Mouse (Mus musculus): ENCODE data around the gene Akt3.

The Akt3 gene

GRCm38 (mm10) chr1:177258034-177258342, at the start of gene Akt3:
Gene Akt3, minus strand, starts transcription at chr1:177258203.
- DNase-seq = peak; percentile 11

- no peak for DNase-seq
These were observed 49.5 kb upstream of the Akt3 start for GRCm38 (mm10) chr1:177307549-177307948.

- no peak for DNase-seq
These were observed 40.2 kb upstream of the Akt3 start for GRCm38 (mm10) chr1:177298231-177298630.

DNA sequence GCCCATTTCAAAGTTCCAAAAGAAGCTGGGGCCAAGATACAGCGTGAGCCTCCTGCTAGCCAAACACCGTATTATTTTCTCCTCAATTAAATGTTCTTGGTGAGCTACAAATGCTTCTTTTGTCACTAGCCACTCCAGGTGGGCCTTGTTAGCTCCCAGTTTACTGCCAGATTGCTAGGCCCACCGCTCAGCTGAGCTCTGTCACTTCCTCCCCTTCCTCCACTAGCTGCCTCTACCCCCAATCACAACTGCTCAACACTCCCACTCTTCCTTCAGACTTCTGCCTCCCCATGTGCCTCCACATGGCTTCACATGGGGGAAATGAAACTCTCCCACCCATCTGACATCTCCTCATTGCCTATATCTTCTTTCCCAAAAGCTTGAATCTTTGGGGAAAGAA, 28.8 kb upstream of the Akt3 start:
- no peak for DNase-seq

GRCm38 (mm10) chr1:177281925-177282324, 23.9 kb upstream of the Akt3 start:
- DNase-seq = no peak

DNA sequence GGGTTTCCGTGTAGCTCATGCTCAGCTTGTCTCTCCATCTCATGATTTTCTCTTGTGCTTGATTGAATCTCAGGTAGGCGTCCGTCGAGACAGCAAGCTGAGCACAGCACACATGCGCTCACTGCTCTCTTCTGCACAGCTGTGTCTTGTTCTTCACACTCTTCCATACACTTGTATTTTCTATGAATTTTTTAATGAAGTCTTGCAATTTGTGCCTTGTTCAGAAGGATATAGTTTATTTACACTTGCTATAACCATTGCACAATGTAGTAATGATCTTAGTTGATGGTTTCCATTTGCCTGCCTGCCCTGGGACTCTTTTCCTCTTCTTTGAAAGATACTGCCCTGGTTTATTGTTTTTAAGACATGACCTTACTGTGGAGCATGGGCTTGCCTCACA, 19.4 kb upstream of the Akt3 start:
- DNase-seq = no peak

GRCm38 (mm10) chr1:177267645-177268044, 9.6 kb upstream of the Akt3 start:
- no peak for DNase-seq

GRCm38 (mm10) chr1:177262926-177263325, 4.9 kb upstream of the Akt3 start:
- DNase-seq = no peak

DNA sequence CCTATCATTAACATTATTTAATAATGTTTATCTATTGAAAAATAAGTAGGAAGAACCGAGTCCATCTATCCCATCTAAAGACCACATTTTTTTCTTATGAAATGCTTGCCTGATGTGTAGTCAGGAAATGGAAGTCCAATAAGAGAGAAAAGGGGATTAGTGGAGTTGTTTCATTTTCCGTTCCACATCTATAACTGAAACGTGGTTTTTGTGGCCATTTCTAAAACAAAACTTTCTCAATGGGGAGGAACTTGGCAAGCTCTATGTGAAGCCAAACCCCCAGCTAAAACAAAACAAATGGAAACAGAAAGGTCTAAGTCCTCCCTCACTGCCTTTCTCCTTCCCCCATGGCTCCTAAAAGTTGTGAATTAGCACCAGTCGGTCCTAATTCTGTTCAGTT, 2.8 kb upstream of the Akt3 start:
- no peak for DNase-seq

- DNase-seq = no peak
These were observed 1.1 kb upstream of the Akt3 start for GRCm38 (mm10) chr1:177259038-177259600.

- peak; percentile 77 for DNase-seq
These were observed 487 bp upstream of the Akt3 start for GRCm38 (mm10) chr1:177258343-177259037.

DNA sequence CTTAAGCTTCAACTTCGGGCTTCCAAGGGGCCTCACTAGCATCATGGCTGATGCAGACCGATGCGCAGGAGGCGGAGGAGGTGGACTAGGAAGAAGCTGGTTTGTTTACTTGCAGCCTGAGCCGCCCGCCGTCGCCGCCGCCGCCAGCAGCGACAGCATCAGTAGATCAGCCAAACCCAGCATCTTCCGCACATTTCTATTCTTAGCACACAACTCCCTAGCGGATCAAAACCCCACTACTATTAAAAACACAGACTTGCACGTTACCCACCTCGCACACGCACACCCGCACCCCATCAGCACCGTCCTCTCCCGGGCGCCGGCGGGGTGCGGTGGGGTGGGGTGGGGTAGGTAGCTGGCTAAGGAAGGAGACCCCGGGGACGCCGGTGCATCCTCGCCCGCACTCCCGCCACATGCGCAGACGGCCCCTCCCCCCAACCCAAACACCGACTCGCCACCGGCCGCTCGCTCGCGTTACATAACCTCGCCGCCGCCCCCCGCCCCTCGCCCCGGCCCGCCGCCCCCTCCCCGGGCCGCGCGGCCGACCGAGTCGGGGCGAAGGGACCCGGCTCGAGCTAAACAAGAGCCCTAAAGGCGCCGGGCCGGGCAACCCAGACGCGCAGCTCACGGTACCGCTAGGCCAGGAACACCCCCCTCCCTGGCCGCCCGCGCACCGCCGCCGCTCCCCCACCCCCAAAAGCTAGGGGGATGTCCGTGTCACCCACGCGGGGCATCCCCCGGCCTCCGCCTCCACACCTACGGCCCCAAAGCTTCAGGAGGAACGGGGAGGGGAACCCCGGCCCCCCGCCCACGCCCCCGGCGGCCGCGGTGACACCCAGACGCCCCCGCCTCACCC, 597 bp downstream of the Akt3 start:
- DNase-seq = peak; percentile 63

GRCm38 (mm10) chr1:177248638-177249037, 9.4 kb downstream of the Akt3 start:
- DNase-seq = no peak

DNA sequence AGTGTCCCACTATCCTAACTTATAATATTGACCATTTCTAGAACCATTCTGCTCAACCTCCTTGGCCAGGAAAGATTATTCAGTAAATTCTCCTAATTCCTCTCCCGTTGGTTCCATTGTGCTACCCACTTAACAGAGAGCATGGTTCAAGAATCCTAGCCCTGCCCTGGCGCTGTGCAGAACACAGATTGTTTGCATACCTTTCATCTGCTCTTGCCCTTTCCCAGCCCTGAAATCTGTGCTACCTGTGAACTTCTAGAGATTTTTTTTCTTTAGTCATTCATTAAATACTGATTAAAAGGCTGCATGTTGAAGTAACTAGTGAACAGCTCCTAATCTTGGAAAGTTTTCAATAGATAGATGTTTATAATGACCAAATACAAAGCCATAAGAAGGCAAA, 19.6 kb downstream of the Akt3 start:
- no peak for DNase-seq

- no peak for DNase-seq
These were observed 21.3 kb downstream of the Akt3 start for GRCm38 (mm10) chr1:177236695-177237094.

DNA sequence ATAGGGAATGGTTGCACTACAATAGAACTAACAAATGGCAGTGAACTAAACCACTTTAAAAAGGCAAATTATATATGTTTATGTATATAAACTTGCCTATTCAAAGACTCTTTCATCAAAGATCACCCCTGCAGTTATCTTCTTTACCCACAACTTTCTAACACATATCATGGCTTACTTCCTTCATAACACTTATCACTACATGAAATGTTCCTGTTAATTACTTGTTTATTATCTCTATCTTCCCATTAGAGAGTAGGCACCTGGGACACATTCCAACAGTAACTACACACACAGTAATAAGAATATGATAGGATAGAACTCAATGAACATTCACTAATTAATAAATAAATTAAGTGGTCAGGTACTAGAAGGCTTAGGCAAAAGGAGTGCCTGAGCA, 21.8 kb downstream of the Akt3 start:
- no peak for DNase-seq

GRCm38 (mm10) chr1:177234462-177234861, 23.5 kb downstream of the Akt3 start:
- DNase-seq = no peak

DNA sequence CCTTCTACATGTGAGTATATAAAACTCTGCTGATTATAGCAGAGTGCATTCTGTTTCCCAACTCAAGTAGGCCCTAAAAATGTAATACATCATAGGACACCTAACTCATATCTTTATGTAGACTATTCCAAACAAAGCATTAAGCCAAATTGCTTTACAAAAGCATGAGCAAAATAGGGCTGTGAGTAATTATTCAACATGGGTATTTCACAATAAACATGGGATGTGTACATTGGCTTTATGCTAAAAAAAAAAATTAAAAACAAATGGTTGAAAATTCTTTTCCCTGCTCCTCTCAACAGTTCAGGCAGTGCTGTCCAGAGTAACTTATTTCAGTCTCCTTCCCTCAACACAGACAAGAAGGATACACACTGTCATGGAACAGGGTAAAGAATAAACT, 26.9 kb downstream of the Akt3 start:
- no peak for DNase-seq

GRCm38 (mm10) chr1:177198978-177199377, 59.0 kb downstream of the Akt3 start:
- DNase-seq = no peak

GRCm38 (mm10) chr1:177195224-177195623, 62.8 kb downstream of the Akt3 start:
- DNase-seq = no peak

- DNase-seq = no peak
These were observed 63.7 kb downstream of the Akt3 start for GRCm38 (mm10) chr1:177194324-177194723.

DNA sequence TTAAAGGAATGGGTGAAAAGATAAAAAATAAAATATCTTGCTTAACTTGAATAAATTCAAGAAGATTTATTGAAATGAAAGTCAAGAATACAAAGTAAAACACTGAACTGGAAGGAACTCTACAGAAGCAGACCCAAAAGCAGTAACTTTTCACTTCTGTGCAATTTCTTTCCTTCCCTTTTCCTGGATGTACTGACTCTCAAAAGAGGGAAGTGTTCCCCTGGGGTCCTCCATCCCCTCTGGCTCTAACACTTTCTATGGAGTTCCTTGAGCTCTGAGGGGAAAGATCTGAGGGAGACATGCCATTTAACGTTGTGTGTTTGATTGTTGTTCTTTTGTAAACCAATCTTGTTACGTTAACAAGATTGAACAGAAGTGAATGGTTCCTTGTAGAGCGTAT, 66.4 kb downstream of the Akt3 start:
- DNase-seq = no peak

- DNase-seq = no peak
These were observed 67.6 kb downstream of the Akt3 start for GRCm38 (mm10) chr1:177190358-177190757.

DNA sequence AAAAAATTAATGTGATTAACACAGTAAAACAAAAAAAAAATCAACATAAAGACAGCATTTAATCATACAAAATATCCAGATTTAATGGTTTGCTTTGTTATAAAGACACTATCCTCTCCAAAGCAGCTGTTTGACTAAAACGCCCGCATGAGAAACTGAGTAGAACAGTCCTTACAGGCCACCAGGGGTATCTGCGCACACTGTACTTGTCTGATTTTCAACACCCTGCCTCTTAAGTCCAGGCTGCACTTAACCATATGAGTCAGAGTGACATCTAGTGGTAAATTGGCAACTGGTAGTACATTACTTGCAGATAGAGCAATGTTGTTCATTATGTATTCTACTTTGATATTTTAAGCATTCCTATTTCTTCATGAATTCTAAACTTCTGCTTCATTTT, 69.3 kb downstream of the Akt3 start:
- DNase-seq = peak; percentile 35

Measured in lung, postnatal 14 days (tissue).